Mouse (Mus musculus): ENCODE results near the gene Dnajc4. TPM values are rescaled to one million over a fixed set of nuclear protein-coding genes. Genes with fewer than 3 reads are reported as not detected.
A peak's percentile ranks its signal among the peaks of the same experiment; 100 is the strongest.

Gene Dnajc4
- polyA plus RNA-seq, 2 experiments, result 24.4 to 32.4 TPM

DNA sequence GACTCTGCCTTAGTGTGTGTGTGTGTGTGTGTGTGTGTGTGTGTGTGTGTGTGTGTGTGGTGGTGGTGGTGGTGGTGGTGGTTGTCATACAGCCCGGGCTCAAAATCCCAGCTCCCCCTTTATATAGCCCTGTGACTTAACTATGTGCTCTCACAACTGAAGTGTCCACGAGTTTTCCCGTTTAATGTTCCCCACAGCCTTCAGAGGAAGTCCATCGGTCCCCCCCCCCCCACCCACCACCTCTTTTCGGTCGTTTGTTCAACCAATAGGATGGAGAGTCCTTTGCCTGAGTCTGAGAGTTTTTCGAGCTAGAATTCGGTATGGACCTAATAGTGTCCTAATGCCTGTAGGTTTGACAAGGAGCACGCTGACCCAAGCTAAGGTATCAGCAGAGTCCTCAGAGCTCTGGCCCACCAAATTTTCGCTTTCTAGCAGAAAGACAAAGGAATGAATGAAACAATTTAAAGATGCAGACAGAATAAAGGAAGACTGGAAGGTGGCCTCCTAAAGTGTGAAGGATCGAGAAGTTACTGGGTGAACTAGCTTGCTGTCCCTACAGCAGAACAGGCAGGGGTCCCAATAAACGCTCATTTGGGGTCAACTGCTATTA is 18.7 kb downstream of the Dnajc4 start:
- ATAC-seq (ENCODE audit: low FRiP score, low read depth), result no peak

DNA sequence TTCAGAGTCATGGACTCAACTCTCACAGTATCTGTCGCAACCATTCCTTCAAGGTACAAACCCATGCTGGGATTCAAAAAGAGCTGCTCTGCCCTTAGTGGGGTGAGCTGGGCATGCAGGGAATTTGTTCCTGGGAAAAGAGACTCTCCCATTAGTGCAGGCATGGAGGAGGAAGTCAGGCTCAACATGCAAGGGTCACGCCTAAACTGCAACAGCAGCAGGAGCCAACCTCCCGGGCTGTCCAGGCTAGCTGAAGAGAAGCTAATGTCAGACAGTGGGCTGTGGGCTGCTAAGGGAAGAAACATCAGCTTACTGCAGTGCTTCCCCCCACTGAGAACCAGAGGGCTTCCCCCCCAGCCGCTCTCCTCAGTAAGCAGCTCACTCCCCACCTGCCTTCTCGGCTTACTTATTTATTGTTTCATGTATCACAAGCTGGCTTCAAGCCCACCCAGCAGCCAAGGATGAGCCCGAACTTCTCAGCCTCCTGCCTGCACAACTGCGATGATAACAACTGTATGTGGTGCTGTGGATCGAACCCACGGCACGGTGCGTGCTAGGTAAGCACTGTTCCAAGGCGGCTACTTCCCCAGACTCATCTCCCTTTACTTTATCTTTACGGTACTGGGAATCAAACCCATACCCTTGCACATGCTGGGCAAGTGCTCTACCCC is 20.0 kb downstream of the Dnajc4 start:
- no peak for DNase-seq (ENCODE audit: low spot score)
- H3K9ac ChIP-seq (ENCODE audit: low read depth, low read length, severe bottlenecking), result no peak overlapping the region
- peaks cover 28% of the 10 kb centered on the region for H3K4me1 ChIP-seq (ENCODE audit: control insufficient read depth, insufficient read depth, low read length)
- ATAC-seq (ENCODE audit: low FRiP score, low read depth), result no peak
- no peaks in the 10 kb centered on the region for H3K27me3 ChIP-seq (ENCODE audit: control insufficient read depth, insufficient read depth, low read length)
- H3K4me2 ChIP-seq (replicated peaks; ENCODE audit: low read depth, low read length, severe bottlenecking), result no peak overlapping the region
- no peak overlapping the region for H3K4me3 ChIP-seq (replicated peaks; ENCODE audit: low read length)
- no peak overlapping the region for H3K27ac ChIP-seq (replicated peaks; ENCODE audit: low read depth, low read length)
- no peak for TF ChIP-seq POLR2A (IDR thresholded peaks at IDR 0.05; ENCODE audit: borderline replicate concordance, extremely low read depth, insufficient read depth, insufficient read length)
- WGBS, result 83% methylated on average over 13 of the region's 13 CpGs
- H3K36me3 ChIP-seq (ENCODE audit: control insufficient read depth, insufficient read depth, low read length), result 0 out of 2 replicates have a peak, but pooled peaks cover 2% of the 10 kb centered on the region
- H3K9me3 ChIP-seq (ENCODE audit: control insufficient read depth, low read length), result no peaks in the 10 kb centered on the region

More for the DNA sequence above, 18.7 kb downstream of the Dnajc4 start:
- TF ChIP-seq POLR2A (IDR thresholded peaks at IDR 0.05; ENCODE audit: borderline replicate concordance, extremely low read depth, insufficient read depth, insufficient read length), result no peak
- no peaks in the 10 kb centered on the region for H3K9me3 ChIP-seq (ENCODE audit: control insufficient read depth, low read length)
- H3K9ac ChIP-seq (ENCODE audit: low read depth, low read length, severe bottlenecking), result peak overlapping the region; percentile 69; the same call in 1 of the 2 replicates
- H3K27ac ChIP-seq (replicated peaks; ENCODE audit: low read depth, low read length), result no peak overlapping the region
- DNase-seq (ENCODE audit: low spot score), result no peak
- peaks cover 22% of the 10 kb centered on the region for H3K4me1 ChIP-seq (ENCODE audit: control insufficient read depth, insufficient read depth, low read length)
- 30% methylated on average over 12 of the region's 12 CpGs for WGBS
- H3K4me2 ChIP-seq (replicated peaks; ENCODE audit: low read depth, low read length, severe bottlenecking), result peak overlapping the region; percentile 86
- no peaks in the 10 kb centered on the region for H3K27me3 ChIP-seq (ENCODE audit: control insufficient read depth, insufficient read depth, low read length)
- H3K4me3 ChIP-seq (replicated peaks; ENCODE audit: low read length), result peak overlapping the region; percentile 67
- peaks cover 14% of the 10 kb centered on the region; the same call in 1 of the 2 replicates for H3K36me3 ChIP-seq (ENCODE audit: control insufficient read depth, insufficient read depth, low read length)

DNA sequence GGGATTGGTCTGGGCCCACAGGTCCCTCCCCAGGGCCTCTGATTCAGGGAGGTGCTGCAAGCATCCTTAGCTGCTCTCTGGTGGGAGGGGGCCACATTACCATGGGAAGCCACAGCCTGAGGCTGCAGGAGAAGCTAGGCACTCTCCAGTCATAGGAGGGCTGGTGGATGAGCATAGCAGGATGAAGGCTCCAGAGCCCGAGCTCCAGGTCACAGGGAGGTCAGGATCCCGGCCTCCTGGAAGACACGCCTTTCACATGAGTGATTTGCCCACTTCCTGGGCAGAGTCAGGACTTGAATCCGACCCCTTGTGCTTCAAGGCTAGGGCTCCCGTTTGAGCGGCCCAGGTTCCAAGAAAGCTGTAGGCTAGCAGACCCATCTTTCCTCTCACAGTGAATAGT is 20.7 kb downstream of the Dnajc4 start:
- TF ChIP-seq POLR2A (IDR thresholded peaks at IDR 0.05; ENCODE audit: borderline replicate concordance, extremely low read depth, insufficient read depth, insufficient read length), result no peak
- WGBS, result 32% methylated on average over 6 of the region's 6 CpGs
- Histone ChIP-seq H3K9ac (ENCODE audit: low read depth, low read length, severe bottlenecking) (no peak overlapping the region), H3K27me3 (ENCODE audit: control insufficient read depth, insufficient read depth, low read length) (no peaks in the 10 kb centered on the region), H3K4me1 (ENCODE audit: control insufficient read depth, insufficient read depth, low read length) (peaks cover 27% of the 10 kb centered on the region), H3K4me2 (replicated peaks; ENCODE audit: low read depth, low read length, severe bottlenecking) (no peak overlapping the region), H3K9me3 (ENCODE audit: control insufficient read depth, low read length) (no peaks in the 10 kb centered on the region), H3K36me3 (ENCODE audit: control insufficient read depth, insufficient read depth, low read length) (no peaks in the 10 kb centered on the region), H3K4me3 (replicated peaks; ENCODE audit: low read length) (no peak overlapping the region), H3K27ac (replicated peaks; ENCODE audit: low read depth, low read length) (no peak overlapping the region)
- no peak for DNase-seq (ENCODE audit: low spot score)
- ATAC-seq (ENCODE audit: low FRiP score, low read depth), result no peak

DNA sequence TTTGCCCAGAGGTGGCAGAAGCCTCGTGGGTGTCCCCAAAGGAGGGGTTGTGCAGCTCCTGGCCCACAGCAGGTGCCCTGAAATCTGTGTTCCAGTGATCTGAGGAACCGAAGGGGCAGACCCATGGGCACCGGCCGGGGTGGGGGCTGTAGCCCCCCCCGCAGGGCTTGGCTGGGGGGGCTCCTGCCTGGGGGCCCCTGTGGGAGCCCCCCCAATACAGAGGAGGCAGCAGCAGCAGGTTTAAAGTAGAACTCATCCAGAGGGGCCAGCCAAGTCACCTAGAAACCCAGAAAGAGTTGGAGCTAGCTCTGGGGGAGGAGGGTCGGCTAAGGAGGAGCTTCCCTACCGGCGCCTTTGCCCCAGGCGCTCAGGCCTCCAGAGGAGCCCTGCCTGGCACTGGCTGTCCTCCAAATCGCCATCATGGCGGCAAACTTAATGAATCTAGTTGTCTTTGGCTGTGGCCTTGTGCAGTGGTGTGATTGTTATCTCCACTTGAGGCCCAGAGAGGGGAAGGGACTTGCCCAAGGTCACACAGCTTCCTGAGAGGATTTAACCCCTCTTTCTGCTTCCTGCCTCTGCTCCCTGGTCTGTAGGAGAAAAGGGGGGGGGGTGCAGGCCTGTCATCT is 21.8 kb downstream of the Dnajc4 start:
- no peak for DNase-seq (ENCODE audit: low spot score)
- WGBS, result 22% methylated on average over 11 of the region's 11 CpGs
- peaks cover 21% of the 10 kb centered on the region for H3K4me1 ChIP-seq (ENCODE audit: control insufficient read depth, insufficient read depth, low read length)
- 0 out of 2 replicates have a peak overlapping the region, but pooled peaks have one; percentile 63 for H3K9ac ChIP-seq (ENCODE audit: low read depth, low read length, severe bottlenecking)
- H3K27ac ChIP-seq (replicated peaks; ENCODE audit: low read depth, low read length), result no peak overlapping the region
- TF ChIP-seq POLR2A (IDR thresholded peaks at IDR 0.05; ENCODE audit: borderline replicate concordance, extremely low read depth, insufficient read depth, insufficient read length), result no peak
- H3K4me3 ChIP-seq (replicated peaks; ENCODE audit: low read length), result peak overlapping the region; percentile 61
- H3K36me3 ChIP-seq (ENCODE audit: control insufficient read depth, insufficient read depth, low read length), result peaks cover 10% of the 10 kb centered on the region
- no peak for ATAC-seq (ENCODE audit: low FRiP score, low read depth)
- peak overlapping the region; percentile 61 for H3K4me2 ChIP-seq (replicated peaks; ENCODE audit: low read depth, low read length, severe bottlenecking)
- H3K9me3 ChIP-seq (ENCODE audit: control insufficient read depth, low read length), result no peaks in the 10 kb centered on the region
- no peaks in the 10 kb centered on the region for H3K27me3 ChIP-seq (ENCODE audit: control insufficient read depth, insufficient read depth, low read length)

DNA sequence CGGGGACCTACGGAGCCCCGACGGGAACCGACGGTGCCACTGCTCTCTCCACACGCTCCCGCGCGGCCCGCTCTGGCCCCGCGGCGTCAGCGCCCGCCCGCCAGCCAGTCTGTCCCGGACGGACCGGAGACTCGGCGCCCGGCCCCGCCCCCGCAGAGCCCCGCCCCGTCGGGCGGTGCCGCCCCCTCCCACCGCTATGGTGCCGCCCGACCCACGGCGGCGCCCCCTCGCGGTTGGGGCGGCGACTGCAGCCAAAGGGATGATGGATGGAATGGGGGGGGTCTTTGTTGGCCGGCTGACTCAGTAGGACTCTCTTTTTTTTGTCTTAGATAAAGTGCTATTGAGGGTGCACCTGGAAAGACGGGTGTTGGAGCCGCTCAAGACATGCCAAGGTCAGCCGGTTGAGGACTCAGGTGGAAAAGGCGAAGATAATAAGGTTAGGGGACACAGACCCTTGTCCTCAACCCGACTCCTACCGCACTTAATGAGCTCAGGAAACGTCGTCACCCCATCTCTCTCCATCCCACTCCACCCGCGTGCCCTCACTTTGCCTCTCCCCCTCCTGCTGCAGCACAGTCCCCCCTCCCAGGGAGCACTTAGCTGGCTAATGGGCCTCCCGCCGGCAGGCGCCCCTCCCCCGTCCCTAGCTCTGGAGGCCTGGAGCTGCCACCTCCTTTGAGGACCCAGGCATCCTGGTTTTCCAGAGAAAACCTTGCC is 22.5 kb downstream of the Dnajc4 start:
- H3K9me3 ChIP-seq (ENCODE audit: control insufficient read depth, low read length), result no peaks in the 10 kb centered on the region
- peak overlapping the region; percentile 63 for H3K9ac ChIP-seq (ENCODE audit: low read depth, low read length, severe bottlenecking)
- DNase-seq (ENCODE audit: low spot score) (peak; percentile 30), ATAC-seq (ENCODE audit: low FRiP score, low read depth) (peak; percentile 73)
- no peaks in the 10 kb centered on the region for H3K27me3 ChIP-seq (ENCODE audit: control insufficient read depth, insufficient read depth, low read length)
- TF ChIP-seq POLR2A (IDR thresholded peaks at IDR 0.05; ENCODE audit: borderline replicate concordance, extremely low read depth, insufficient read depth, insufficient read length), result peak; percentile 69; the same call in 1 of the 2 replicates
- under 1% methylated on average over 44 of the region's 55 CpGs for WGBS
- H3K4me1 ChIP-seq (ENCODE audit: control insufficient read depth, insufficient read depth, low read length), result peaks cover 21% of the 10 kb centered on the region
- peak overlapping the region; percentile 61 for H3K4me3 ChIP-seq (replicated peaks; ENCODE audit: low read length)
- H3K36me3 ChIP-seq (ENCODE audit: control insufficient read depth, insufficient read depth, low read length), result peaks cover 18% of the 10 kb centered on the region
- no peak overlapping the region for H3K27ac ChIP-seq (replicated peaks; ENCODE audit: low read depth, low read length)
- H3K4me2 ChIP-seq (replicated peaks; ENCODE audit: low read depth, low read length, severe bottlenecking), result peak overlapping the region; percentile 61
